Mouse (Mus musculus) thymus, adult 2 months (tissue): Measurements from ENCODE around the gene Pfkfb2.

Experiments
- CTCF ChIP-seq: fragments of 200-500 bp; IDR thresholded peaks from 2 replicates; pipeline ENCODE4 v1.5.1; 2012; ENCODE audit warnings: mild to moderate bottlenecking, control low read depth, low read length, moderate library complexity, borderline replicate concordance; ENCODE audit not compliant: control insufficient read depth, poor library complexity, insufficient read depth; ENCODE audit errors: extremely low read depth
- POLR2A ChIP-seq: fragments of 200-500 bp; IDR thresholded peaks from 2 replicates; pipeline ENCODE4 v1.6.1; 2012; ENCODE audit warnings: mild to moderate bottlenecking, low read length, control low read depth, moderate library complexity; ENCODE audit not compliant: control insufficient read depth, poor library complexity, insufficient read depth; ENCODE audit errors: extremely low read depth

GRCm38 (mm10) chr1:130681656-130682413 lies 47.2 kb downstream of the Pfkfb2 start:
- TF ChIP-seq CTCF = no peak
- no peak for TF ChIP-seq POLR2A
